Mouse (Mus musculus): ENCODE results near the gene Kcnip1. TPM values are rescaled to one million over a fixed set of nuclear protein-coding genes. Genes with fewer than 3 reads are reported as not detected.
A peak's percentile ranks its signal among the peaks of the same experiment; 100 is the strongest.

The Kcnip1 gene
- polyA plus RNA-seq, 1 experiment from 2014 or later = 10.2 TPM

DNA sequence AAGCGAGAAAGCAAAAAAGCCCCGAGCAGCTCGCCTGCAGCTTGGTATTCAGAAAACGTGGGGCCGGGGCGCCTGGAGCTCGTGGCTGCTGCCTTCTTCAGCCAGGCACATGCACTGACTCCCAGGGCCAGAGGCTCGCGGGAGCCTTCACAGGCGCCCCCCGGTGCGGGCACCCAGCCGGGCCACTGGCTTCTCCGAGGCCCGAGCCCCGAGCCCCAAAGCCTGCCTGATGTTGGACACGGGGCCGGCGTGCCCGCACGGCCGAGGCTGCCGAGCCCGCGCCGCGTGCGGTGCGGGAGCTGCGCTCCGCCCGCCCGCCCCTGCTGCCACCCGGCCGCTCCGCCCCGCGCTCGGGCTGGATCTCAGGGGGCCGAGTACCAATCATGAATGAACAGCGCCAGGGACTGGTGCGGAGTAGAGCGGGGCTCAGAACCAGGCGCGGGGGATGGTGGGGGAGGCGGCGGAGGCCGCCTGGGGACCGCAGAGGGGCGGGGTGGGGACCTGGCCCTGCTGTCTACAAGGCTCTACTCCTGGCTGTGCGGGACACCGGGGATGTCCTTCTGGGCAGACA lies 149.6 kb downstream of the Kcnip1 start:
- ATAC-seq = peak; percentile 56; the same call in 1 of the 2 replicates
- H3K9me3 ChIP-seq = no peaks in the 10 kb centered on the region
- H3K4me3 ChIP-seq (replicated peaks) = peak overlapping the region; percentile 37
- no peak overlapping the region for H3K9ac ChIP-seq
- peak overlapping the region; percentile 86 for H3K4me2 ChIP-seq (replicated peaks)
- under 1% methylated on average over 49 of the region's 52 CpGs for WGBS
- H3K27me3 ChIP-seq (replicated peaks) = peaks cover 47% of the 10 kb centered on the region
- H3K36me3 ChIP-seq = no peaks in the 10 kb centered on the region
- H3K4me1 ChIP-seq (replicated peaks) = no peaks in the 10 kb centered on the region
- no peak overlapping the region for H3K27ac ChIP-seq

DNA sequence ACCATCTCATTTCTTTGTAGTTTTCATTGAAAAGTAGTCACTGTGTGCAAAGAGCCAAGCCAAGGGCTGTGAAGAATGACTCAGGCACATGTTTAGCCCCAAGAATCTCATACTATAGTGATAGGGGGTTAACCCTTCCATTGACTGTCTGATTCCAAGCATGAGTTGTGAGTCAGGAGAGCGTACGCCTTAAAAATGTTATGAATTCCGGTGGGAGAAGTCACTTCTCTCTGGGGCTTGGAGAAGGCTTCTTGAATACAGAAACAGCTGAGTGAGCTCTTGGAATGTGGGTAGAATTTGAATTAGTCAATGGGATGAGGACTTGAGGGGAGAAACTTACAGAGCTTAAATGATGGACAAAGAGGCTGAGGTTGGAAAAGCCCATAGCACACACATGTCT lies 153.9 kb downstream of the Kcnip1 start:
- Histone ChIP-seq H3K27ac (no peak overlapping the region), H3K36me3 (no peaks in the 10 kb centered on the region), H3K9me3 (no peaks in the 10 kb centered on the region), H3K4me1 (replicated peaks) (no peaks in the 10 kb centered on the region), H3K9ac (no peak overlapping the region), H3K27me3 (replicated peaks) (peaks cover 22% of the 10 kb centered on the region), H3K4me2 (replicated peaks) (no peak overlapping the region), H3K4me3 (replicated peaks) (no peak overlapping the region)
- no peak for ATAC-seq
- WGBS = 88% methylated on average over 3 of the region's 3 CpGs

DNA sequence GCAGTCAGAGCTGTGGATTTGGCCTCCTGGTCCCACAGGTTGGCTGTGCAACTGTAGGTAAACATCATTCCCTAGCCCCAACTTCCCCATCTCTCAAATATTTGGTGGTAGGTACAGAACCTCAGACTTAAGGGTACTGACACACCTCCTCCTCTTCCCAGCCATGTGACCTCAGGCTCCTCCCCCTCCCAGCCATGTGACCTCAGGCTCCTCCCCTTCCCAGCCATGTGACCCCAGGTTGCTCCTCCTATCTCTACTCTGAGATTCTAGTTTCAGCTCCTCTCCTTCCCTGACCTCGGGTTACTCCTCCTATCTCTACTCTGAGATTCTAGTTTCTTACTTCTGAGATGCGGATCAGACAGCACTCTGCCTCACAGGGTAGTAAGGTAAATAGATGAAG lies 163.2 kb downstream of the Kcnip1 start:
- 70% methylated on average over 2 of the region's 2 CpGs for WGBS
- Histone ChIP-seq H3K36me3 (no peaks in the 10 kb centered on the region), H3K4me1 (replicated peaks) (no peaks in the 10 kb centered on the region), H3K9me3 (no peaks in the 10 kb centered on the region), H3K4me3 (replicated peaks) (no peak overlapping the region), H3K27me3 (replicated peaks) (no peaks in the 10 kb centered on the region), H3K4me2 (replicated peaks) (no peak overlapping the region), H3K27ac (no peak overlapping the region), H3K9ac (no peak overlapping the region)
- ATAC-seq = no peak

DNA sequence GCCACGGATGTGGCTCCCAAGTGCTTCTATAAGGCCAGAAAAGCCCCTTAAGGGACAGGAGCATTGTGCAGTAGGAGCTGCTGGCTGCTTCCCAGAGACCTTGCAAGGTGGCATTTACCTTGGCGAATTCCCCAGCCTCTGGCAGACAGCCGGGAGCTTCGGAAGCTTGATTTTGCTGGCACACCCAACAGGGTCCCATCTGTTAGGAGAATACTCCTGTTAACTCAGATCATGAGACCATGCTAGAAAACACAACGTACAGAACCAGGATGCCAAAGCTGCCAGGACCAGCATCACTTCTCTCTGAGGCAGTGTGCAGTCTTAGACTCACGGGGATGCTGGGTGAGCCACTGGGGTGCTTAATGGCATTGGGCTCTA lies 165.1 kb downstream of the Kcnip1 start:
- H3K27me3 ChIP-seq (replicated peaks) = no peaks in the 10 kb centered on the region
- H3K4me3 ChIP-seq (replicated peaks) = no peak overlapping the region
- no peak overlapping the region for H3K9ac ChIP-seq
- no peaks in the 10 kb centered on the region for H3K36me3 ChIP-seq
- H3K4me2 ChIP-seq (replicated peaks) = no peak overlapping the region
- no peaks in the 10 kb centered on the region for H3K4me1 ChIP-seq (replicated peaks)
- ATAC-seq = no peak
- no peak overlapping the region for H3K27ac ChIP-seq
- H3K9me3 ChIP-seq = no peaks in the 10 kb centered on the region
- WGBS = 79% methylated on average over 6 of the region's 6 CpGs

DNA sequence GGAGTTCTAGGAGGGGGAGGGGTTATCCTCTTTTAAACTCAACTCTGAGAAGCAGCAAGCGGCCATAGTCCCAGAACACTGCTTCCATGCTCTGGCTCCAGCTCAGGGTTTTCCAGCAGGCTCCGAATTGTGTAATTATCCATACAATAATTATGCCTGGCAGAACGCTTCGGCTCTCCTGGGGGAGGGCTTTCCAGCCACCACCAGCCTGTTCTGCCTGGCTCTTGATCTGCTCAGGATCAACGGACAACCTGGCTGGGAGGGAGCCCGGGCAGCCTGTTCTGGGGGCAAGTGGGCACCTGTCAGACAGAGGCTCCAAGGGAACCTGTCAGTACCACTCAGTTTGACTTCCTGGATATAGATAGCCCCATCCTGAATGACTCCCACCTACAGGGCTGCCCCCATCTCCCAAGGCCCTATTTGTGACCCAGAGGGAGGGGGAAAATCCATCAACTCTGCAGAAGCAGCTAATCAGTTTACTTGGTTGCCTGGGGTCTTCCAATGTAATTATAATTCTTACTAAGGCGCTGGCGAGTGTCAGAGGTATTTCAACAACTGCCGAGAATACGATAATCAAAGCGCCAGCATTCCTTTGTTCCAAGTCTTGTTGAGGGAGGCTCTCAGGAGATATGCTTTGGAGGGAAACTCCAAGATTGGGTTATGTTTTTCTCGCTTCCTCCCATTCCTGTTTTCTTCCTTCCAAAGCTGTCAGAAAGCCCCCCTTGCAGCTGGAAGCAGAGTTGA lies 165.7 kb downstream of the Kcnip1 start:
- no peaks in the 10 kb centered on the region for H3K9me3 ChIP-seq
- no peak for ATAC-seq
- H3K4me2 ChIP-seq (replicated peaks) = no peak overlapping the region
- H3K36me3 ChIP-seq = no peaks in the 10 kb centered on the region
- H3K9ac ChIP-seq = no peak overlapping the region
- H3K4me1 ChIP-seq (replicated peaks) = no peaks in the 10 kb centered on the region
- WGBS = 56% methylated on average over 12 of the region's 12 CpGs
- no peak overlapping the region for H3K27ac ChIP-seq
- no peak overlapping the region for H3K4me3 ChIP-seq (replicated peaks)
- no peaks in the 10 kb centered on the region for H3K27me3 ChIP-seq (replicated peaks)

DNA sequence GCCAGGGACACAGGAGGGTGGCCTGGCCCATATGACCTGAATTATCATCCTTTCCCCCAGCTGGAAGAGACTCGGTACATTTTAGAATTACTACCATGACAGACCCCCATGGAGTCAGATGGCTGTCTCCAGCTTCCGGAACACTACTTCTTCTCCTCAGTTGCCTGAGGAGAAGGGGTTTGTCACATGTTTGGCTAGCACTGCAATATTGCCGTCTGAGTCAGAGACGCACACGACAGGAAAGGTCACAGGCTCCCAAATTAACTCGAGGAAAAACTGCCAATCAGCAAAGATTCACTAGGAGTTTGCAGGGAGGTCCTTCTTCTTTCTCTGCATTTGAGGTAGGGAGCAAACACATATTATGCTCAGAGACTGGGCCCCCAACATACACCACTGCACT lies 168.2 kb downstream of the Kcnip1 start:
- no peaks in the 10 kb centered on the region for H3K4me1 ChIP-seq (replicated peaks)
- no peaks in the 10 kb centered on the region for H3K9me3 ChIP-seq
- 52% methylated on average over 6 of the region's 6 CpGs for WGBS
- no peaks in the 10 kb centered on the region; the same call in 1 of the 2 replicates for H3K27me3 ChIP-seq (replicated peaks)
- no peaks in the 10 kb centered on the region for H3K36me3 ChIP-seq
- H3K27ac ChIP-seq = no peak overlapping the region
- no peak overlapping the region for H3K9ac ChIP-seq
- ATAC-seq = no peak
- H3K4me3 ChIP-seq (replicated peaks) = no peak overlapping the region
- H3K4me2 ChIP-seq (replicated peaks) = no peak overlapping the region

DNA sequence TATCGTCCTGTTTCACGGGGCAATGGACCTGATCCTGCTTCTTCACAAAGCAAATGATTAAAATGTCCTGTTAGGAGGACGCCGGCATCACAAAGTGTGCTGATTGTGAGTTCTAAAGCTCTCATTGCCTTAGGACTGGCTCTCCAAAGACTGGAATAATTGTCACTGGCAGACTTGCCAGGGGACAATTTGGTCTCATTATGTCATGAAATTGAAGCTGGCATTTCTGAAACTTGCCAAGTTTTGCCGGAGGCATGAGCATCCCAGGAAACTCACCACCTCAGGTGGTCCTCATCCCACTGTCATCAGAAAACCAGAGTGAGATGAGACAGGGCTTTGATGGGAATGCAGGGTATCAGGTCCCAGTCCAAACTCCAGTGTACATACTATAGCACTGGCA lies 171.6 kb downstream of the Kcnip1 start:
- Histone ChIP-seq H3K4me2 (replicated peaks) (no peak overlapping the region), H3K4me3 (replicated peaks) (no peak overlapping the region), H3K9me3 (no peaks in the 10 kb centered on the region), H3K9ac (no peak overlapping the region), H3K27ac (no peak overlapping the region), H3K27me3 (replicated peaks) (no peaks in the 10 kb centered on the region; the same call in 1 of the 2 replicates), H3K36me3 (no peaks in the 10 kb centered on the region), H3K4me1 (replicated peaks) (no peaks in the 10 kb centered on the region)
- WGBS = 93% methylated on average over 5 of the region's 5 CpGs
- no peak for ATAC-seq

DNA sequence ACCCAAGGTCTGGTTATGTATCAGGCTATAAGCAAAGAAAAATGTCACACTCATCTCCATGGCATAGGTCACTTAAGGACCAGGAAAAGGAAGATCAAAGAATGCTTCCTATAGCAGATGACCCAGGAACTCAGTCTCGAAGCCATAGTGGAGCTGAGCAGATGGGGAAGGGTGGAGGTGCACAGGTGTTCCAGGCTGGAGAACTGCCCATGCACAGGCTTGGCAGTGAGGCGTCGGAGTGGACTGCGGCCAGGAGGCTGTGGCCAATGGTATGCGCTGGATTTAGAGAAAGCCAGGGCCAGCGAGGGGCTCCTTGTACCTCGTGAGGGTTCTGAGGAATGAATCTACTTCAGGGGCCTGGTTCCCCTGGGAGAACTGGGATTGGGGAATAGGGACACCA lies 172.1 kb downstream of the Kcnip1 start:
- 83% methylated on average over 7 of the region's 7 CpGs for WGBS
- Histone ChIP-seq H3K4me3 (replicated peaks) (no peak overlapping the region), H3K27ac (no peak overlapping the region), H3K4me1 (replicated peaks) (no peaks in the 10 kb centered on the region), H3K9ac (no peak overlapping the region), H3K4me2 (replicated peaks) (no peak overlapping the region), H3K27me3 (replicated peaks) (no peaks in the 10 kb centered on the region; the same call in 1 of the 2 replicates), H3K9me3 (no peaks in the 10 kb centered on the region), H3K36me3 (no peaks in the 10 kb centered on the region)
- ATAC-seq = no peak

DNA sequence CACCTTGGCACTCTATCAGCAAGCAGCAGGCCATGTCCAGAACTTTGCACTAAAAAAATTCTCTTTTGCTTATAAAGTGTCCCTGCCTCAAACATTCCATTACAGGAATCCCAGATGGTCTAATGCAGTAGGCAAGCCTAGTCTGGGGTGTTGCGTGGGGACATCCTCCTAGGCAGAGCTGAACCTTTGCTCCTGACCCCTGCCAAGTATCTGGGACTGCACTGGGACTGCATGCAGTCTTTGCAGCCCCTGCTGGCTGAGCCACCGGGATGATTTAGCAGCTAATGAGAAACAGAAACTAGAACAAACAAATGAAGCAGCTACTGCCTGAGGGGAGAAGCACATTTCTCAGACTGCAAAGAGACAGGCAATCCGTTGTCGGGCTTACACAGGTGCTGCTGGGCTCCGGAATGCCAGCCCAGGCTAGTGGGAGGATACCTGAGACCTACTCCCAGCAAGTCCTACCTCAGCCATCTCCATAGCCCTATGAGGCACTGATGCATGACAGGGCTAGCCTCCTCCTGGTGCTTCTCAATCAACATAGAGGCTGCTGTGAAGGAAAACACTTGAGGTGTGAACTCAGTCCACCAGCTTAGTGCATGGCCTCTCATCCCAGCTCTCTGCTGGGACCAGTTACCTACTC lies 174.0 kb downstream of the Kcnip1 start:
- Histone ChIP-seq H3K4me3 (replicated peaks) (no peak overlapping the region), H3K9me3 (no peaks in the 10 kb centered on the region), H3K4me2 (replicated peaks) (no peak overlapping the region), H3K36me3 (no peaks in the 10 kb centered on the region), H3K9ac (no peak overlapping the region), H3K4me1 (replicated peaks) (no peaks in the 10 kb centered on the region), H3K27me3 (replicated peaks) (no peaks in the 10 kb centered on the region; the same call in 1 of the 2 replicates), H3K27ac (no peak overlapping the region)
- 23% methylated on average over 5 of the region's 5 CpGs for WGBS
- ATAC-seq = no peak

DNA sequence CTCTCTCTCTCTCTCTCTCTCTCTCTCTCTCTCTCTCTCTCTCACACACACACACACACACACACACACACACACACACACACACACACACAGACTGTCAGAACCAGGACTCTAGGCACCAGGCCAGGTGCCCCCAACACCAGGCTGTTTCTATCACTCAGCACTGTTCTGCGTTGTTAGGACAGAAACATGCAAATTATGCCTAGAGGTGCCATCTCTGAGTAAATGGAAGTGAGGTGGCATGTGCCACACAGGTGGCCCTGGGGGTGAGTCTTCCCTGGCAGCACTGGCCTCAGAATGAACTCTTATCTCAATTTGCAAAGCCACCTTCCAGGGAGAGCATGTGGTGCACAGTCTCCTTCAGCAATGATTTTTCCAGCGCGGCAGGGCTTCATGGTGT lies 176.9 kb downstream of the Kcnip1 start:
- ATAC-seq = no peak
- Histone ChIP-seq H3K9ac (no peak overlapping the region), H3K27me3 (replicated peaks) (no peaks in the 10 kb centered on the region), H3K4me3 (replicated peaks) (no peak overlapping the region), H3K9me3 (no peaks in the 10 kb centered on the region), H3K36me3 (no peaks in the 10 kb centered on the region), H3K27ac (no peak overlapping the region), H3K4me2 (replicated peaks) (no peak overlapping the region), H3K4me1 (replicated peaks) (no peaks in the 10 kb centered on the region)
- 26% methylated on average over 3 of the region's 3 CpGs for WGBS

DNA sequence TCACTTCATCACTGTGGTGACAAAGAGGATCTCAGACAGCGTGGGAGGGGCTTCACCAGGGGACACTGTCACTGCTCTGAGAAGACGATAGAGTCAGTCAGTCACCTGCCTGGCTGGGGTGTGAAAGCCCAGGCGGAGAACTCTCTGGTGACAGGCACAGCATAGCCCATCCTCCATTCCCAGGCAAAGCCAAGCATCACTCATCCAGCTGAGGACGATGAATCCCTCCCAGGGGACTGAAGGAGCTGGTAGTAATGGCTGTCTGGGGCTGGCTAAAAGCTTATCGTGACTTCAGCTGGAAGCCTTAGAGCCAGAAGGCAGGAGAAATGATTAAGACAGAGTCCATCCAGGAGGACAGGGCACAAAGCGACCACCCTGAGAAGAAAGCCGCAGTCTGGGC lies 182.8 kb downstream of the Kcnip1 start:
- Histone ChIP-seq H3K9ac (no peak overlapping the region), H3K27me3 (replicated peaks) (no peaks in the 10 kb centered on the region), H3K36me3 (no peaks in the 10 kb centered on the region), H3K4me2 (replicated peaks) (no peak overlapping the region), H3K27ac (no peak overlapping the region), H3K4me1 (replicated peaks) (no peaks in the 10 kb centered on the region), H3K4me3 (replicated peaks) (no peak overlapping the region), H3K9me3 (no peaks in the 10 kb centered on the region)
- 61% methylated on average over 7 of the region's 7 CpGs for WGBS
- no peak for ATAC-seq

DNA sequence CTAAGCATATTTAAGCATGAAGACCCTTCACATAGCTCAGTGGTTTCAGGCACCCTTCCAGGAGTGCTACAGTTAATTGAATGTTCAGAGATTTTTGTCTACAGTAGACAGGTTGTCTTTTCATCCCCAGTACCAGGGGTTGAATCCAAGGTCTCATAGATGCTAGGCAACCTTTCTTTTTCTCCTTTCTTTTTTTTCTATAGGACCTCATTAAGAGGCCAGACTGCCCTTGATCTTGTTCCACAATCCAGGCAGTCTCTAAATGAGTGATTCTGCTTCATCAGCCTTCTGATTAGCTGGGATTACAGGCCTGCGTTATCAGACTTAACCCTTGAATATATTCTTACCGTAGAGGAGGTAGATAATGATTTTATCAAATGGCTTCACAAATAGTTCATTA lies 189.9 kb downstream of the Kcnip1 start:
- no peaks in the 10 kb centered on the region for H3K36me3 ChIP-seq
- no peaks in the 10 kb centered on the region for H3K27me3 ChIP-seq (replicated peaks)
- no peaks in the 10 kb centered on the region for H3K4me1 ChIP-seq (replicated peaks)
- H3K9ac ChIP-seq = no peak overlapping the region
- no peak overlapping the region for H3K4me3 ChIP-seq (replicated peaks)
- no peak for ATAC-seq
- WGBS = 77% methylated on average over 2 of the region's 2 CpGs
- no peaks in the 10 kb centered on the region for H3K9me3 ChIP-seq
- no peak overlapping the region for H3K4me2 ChIP-seq (replicated peaks)
- no peak overlapping the region for H3K27ac ChIP-seq

Data from intestine, embryonic 15.5 days (tissue).